Mouse (Mus musculus) myocyte (in vitro differentiated cells): ENCODE data around the gene Fam47e. TPM values are rescaled to one million over a fixed set of nuclear protein-coding genes. Genes with fewer than 3 reads are reported as not detected.

ENCODE experiments used
- H3K27me3 ChIP-seq: one replicate; pipeline ENCODE4 v1.6.1; 2011; ENCODE audit not compliant: control insufficient read depth, insufficient read depth, insufficient read length
- H3K36me3 ChIP-seq: one replicate; pipeline ENCODE4 v1.6.1; 2011; ENCODE audit not compliant: control insufficient read depth, insufficient read depth
- H3K4me2 ChIP-seq: one replicate; pipeline ENCODE4 v1.6.1; 2011; ENCODE audit warnings: low read depth, control low read depth
- H3K4me3 ChIP-seq: one replicate; pipeline ENCODE4 v1.5.1; 2011; ENCODE audit warnings: mild to moderate bottlenecking, control low read depth, moderate library complexity
- H3K79me2 ChIP-seq: one replicate; pipeline ENCODE4 v1.6.1; 2011; ENCODE audit not compliant: control insufficient read depth, insufficient read depth
- H3ac ChIP-seq: one replicate; pipeline ENCODE4 v1.6.1; 2011; ENCODE audit not compliant: control insufficient read depth, insufficient read length
- CEBPB ChIP-seq: IDR thresholded peaks from 2 replicates; pipeline ENCODE4 v1.6.1; 2011; ENCODE audit warnings: mild to moderate bottlenecking, moderate library complexity; ENCODE audit not compliant: poor library complexity, insufficient read depth, severe bottlenecking
- E2F4 ChIP-seq: IDR thresholded peaks from one replicate; pipeline ENCODE4 v1.6.1; 2011; ENCODE audit warnings: mild to moderate bottlenecking, control low read depth, moderate library complexity; ENCODE audit not compliant: insufficient read depth
- MAX ChIP-seq: IDR thresholded peaks from one replicate; pipeline ENCODE4 v1.6.1; 2011; ENCODE audit warnings: low read depth, mild to moderate bottlenecking, control low read depth
- MYOD1 ChIP-seq, 3 experiments: IDR thresholded peaks; one replicate each; pipeline ENCODE4 v1.6.1; 2011; ENCODE audit warnings: control low read depth in 2 of 3, low read depth in 2 of 3, mild to moderate bottlenecking in 2 of 3, moderate library complexity in 1 of 3; ENCODE audit not compliant: insufficient read length in 2 of 3, control insufficient read depth in 1 of 3
- MYOG ChIP-seq, 3 experiments: IDR thresholded peaks; one replicate each; pipeline ENCODE4 v1.6.1; 2011; ENCODE audit warnings: control low read depth in 2 of 3, low read depth in 2 of 3, mild to moderate bottlenecking in 2 of 3; ENCODE audit not compliant: insufficient read length in 2 of 3, control insufficient read depth in 1 of 3, insufficient read depth in 1 of 3
- POLR2A ChIP-seq: IDR thresholded peaks from one replicate; pipeline ENCODE4 v1.6.1; 2011; ENCODE audit warnings: low read depth, mild to moderate bottlenecking, control low read depth, moderate library complexity; ENCODE audit not compliant: insufficient read length
- POLR2AphosphoS2 ChIP-seq: IDR thresholded peaks from one replicate; pipeline ENCODE4 v1.6.1; 2011; ENCODE audit warnings: low read depth, control low read depth; ENCODE audit not compliant: insufficient read length
- REST ChIP-seq: IDR thresholded peaks from one replicate; pipeline ENCODE4 v1.6.1; 2011; ENCODE audit warnings: mild to moderate bottlenecking, control low read depth, moderate library complexity; ENCODE audit not compliant: insufficient read depth, insufficient read length
- SRF ChIP-seq: IDR thresholded peaks from one replicate; pipeline ENCODE4 v1.6.1; 2011; ENCODE audit warnings: low read depth; ENCODE audit not compliant: control insufficient read depth, insufficient read length
- TCF12 ChIP-seq: IDR thresholded peaks from one replicate; pipeline ENCODE4 v1.6.1; 2011; ENCODE audit warnings: mild to moderate bottlenecking, control low read depth; ENCODE audit not compliant: poor library complexity, insufficient read depth, severe bottlenecking
- TCF3 ChIP-seq: IDR thresholded peaks from one replicate; pipeline ENCODE4 v1.6.1; 2011; ENCODE audit warnings: low read depth, control low read depth; ENCODE audit not compliant: insufficient read length
- USF1 ChIP-seq: IDR thresholded peaks from one replicate; pipeline ENCODE4 v1.6.1; 2011; ENCODE audit warnings: low read depth, mild to moderate bottlenecking, control low read depth, moderate library complexity
- polyA plus RNA-seq: library from polyadenylated mRNA; unstranded; fragments of >200 nt; fragmentation: generic; extraction: Trizol; gene quantifications from one replicate; pipeline ENCODE4 v1.2.1, GENCODE M21; 2012; ENCODE audit warnings: missing spikeins

Gene Fam47e
- not detected for polyA plus RNA-seq

DNA sequence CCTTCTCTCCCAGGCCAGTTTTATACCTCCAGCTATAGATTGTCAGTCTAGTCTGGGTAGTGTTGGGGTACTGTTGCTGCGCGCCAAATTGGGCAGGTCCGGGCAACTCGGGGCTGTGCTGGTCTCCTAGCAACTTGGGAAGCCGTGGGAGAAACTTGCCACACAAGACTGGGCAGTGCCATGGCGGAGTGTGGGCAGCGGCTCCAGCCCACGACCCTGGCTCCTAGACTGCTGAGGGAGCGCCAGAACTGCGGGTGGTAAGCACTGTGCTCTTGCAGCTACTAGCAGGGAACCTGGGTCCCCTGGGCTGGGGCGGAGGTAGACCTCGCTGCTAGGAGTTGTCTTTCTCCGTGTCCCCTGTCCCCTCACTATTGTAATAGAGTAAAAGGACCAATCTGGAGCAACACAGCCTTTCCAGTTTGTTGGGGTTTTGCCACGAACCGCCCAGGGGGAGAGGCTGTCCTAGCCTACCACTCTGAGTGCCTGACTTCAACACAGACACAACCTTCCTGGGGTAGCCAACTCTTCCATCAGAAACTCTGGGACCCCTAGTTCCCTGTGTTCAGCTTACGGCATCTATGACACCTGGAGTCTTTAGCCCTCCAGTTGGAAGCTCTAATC, at the start of gene Fam47e:
Fam47e (plus strand) TSS at position 179 of the 621 bp plus-strand sequence.
- Histone ChIP-seq H3K79me2 (no peaks in the 10 kb centered on the region), H3K4me3 (no peak within 1 kb of the TSS), H3K27me3 (peaks cover 6% of the 10 kb centered on the region), H3K36me3 (no peaks in the 10 kb centered on the region), H3K4me2 (peak within 1 kb of the TSS; percentile 12), H3ac (no peak within 1 kb of the TSS)
- TF ChIP-seq USF1 (no peak), TCF3 (no peak), E2F4 (no peak), CEBPB (no peak), POLR2A (no peak), SRF (no peak), TCF12 (no peak), MAX (no peak), POLR2AphosphoS2 (no peak), MYOG (IDR thresholded peaks at IDR 0.05; ENCODE audit: control insufficient read depth in 1 of 3, insufficient read depth in 1 of 3, insufficient read length in 2 of 3, low read depth in 2 of 3) (no peak), MYOD1 (IDR thresholded peaks at IDR 0.05; ENCODE audit: control insufficient read depth in 1 of 3, insufficient read length in 2 of 3, low read depth in 2 of 3) (no peak), REST (no peak)

DNA sequence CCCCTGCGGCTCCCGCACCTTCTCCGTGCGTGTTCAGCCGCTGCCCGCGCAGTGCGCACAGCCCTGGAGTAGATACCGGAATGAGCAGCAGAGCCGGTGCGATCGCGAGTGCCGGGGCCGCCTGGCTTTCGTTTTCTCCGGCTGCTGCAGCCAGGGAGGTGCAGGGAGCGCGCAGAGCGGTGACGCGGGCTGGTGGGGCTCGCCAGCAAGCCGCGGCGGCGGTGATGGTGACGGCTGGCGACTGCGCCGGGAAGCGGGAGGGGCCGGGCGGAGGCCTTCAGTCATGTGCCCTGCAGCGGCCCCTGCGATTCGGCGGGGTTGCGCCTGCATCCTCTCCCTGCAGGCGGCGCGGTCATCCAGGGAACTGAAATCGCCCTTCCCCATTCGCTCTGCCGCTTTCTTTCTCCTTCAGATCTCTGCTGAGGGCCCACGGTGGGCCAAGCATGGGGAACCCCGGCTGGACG, 49.4 kb upstream of the Fam47e start:
- H3ac ChIP-seq, result peak overlapping the region; percentile 100
- H3K4me3 ChIP-seq, result peak overlapping the region; percentile 76
- no peaks in the 10 kb centered on the region for H3K27me3 ChIP-seq
- TF ChIP-seq TCF3, result no peak
- TF ChIP-seq SRF, result peak; percentile 37
- peak; percentile 92 for TF ChIP-seq POLR2A
- peak; percentile 74 for TF ChIP-seq POLR2AphosphoS2
- peak; percentile 71 for TF ChIP-seq USF1
- TF ChIP-seq MYOG (IDR thresholded peaks at IDR 0.05; ENCODE audit: control insufficient read depth in 1 of 3, insufficient read depth in 1 of 3, insufficient read length in 2 of 3, low read depth in 2 of 3), result peak in 2 of 3 experiments; percentile 43 to 55
- TF ChIP-seq MYOD1 (IDR thresholded peaks at IDR 0.05; ENCODE audit: control insufficient read depth in 1 of 3, insufficient read length in 2 of 3, low read depth in 2 of 3), result peak in 2 of 3 experiments; percentile 22 to 64
- TF ChIP-seq CEBPB, result no peak
- TF ChIP-seq MAX, result no peak
- H3K36me3 ChIP-seq, result no peaks in the 10 kb centered on the region
- peaks cover 41% of the 10 kb centered on the region for H3K79me2 ChIP-seq
- peak overlapping the region; percentile 93 for H3K4me2 ChIP-seq

DNA sequence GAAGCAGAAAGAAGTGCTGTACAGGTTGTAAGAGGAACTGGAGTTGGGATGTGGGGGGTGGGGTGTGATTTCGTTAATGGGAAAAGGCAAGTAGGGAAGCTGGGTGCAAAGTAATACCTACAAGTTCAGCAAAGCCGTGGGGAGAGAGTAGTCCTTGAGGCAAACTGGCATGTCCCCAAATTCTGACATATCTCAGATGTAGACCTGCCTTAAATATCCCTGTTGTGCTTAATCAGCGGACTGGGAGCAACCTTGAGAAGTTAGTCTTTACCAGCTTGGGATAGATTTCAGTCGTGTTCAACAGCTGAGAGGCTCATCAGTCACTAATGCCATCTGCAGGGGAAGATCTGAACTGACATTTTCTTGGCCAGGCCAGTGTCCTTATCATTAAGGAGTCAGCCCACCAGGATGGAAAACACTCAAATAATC, 48.6 kb upstream of the Fam47e start:
- Histone ChIP-seq H3K4me3 (peak overlapping the region; percentile 76), H3ac (peak overlapping the region; percentile 100)
- no peak for TF ChIP-seq SRF
- TF ChIP-seq MAX, result no peak
- TF ChIP-seq MYOD1 (IDR thresholded peaks at IDR 0.05; ENCODE audit: control insufficient read depth in 1 of 3, insufficient read length in 2 of 3, low read depth in 2 of 3), result peak in 2 of 3 experiments; percentile 19 to 32

DNA sequence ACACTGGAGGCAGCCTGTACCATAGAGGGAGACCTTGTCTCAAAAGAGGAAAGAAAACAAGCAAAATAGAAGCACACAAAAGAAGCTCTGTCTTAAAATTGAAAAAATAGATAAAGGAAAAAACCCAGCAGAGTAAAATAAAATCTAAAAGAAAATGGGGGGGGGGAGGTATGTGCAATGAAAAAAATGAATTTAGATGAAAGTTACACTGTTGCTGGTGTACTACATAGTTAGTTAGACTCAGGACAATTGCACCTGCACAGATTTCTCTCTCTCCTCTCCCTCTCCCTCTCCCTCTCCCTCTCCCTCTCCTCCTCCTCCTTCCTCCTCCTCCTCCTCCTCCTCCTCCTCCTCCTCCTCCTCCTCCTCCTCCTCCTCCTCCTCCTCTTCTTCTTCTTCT, 48.1 kb upstream of the Fam47e start, which contains the start of gene Scarb2:
Scarb2 (minus strand) TSS at position 101 of the 400 bp plus-strand sequence.
- Histone ChIP-seq H3K79me2 (peaks cover 28% of the 10 kb centered on the region), H3ac (peak within 1 kb of the TSS; percentile 100), H3K4me2 (peak within 1 kb of the TSS; percentile 93), H3K4me3 (peak within 1 kb of the TSS; percentile 76), H3K36me3 (no peaks in the 10 kb centered on the region), H3K27me3 (no peaks in the 10 kb centered on the region)
- TF ChIP-seq MYOG (IDR thresholded peaks at IDR 0.05; ENCODE audit: control insufficient read depth in 1 of 3, insufficient read depth in 1 of 3, insufficient read length in 2 of 3, low read depth in 2 of 3) (no peak), SRF (no peak), TCF12 (no peak), POLR2A (no peak), REST (no peak), E2F4 (no peak), CEBPB (no peak)

More for the DNA sequence above, 48.6 kb upstream of the Fam47e start:
- no peaks in the 10 kb centered on the region for H3K36me3 ChIP-seq
- H3K79me2 ChIP-seq, result peaks cover 32% of the 10 kb centered on the region
- peak overlapping the region; percentile 93 for H3K4me2 ChIP-seq
- H3K27me3 ChIP-seq, result no peaks in the 10 kb centered on the region

DNA sequence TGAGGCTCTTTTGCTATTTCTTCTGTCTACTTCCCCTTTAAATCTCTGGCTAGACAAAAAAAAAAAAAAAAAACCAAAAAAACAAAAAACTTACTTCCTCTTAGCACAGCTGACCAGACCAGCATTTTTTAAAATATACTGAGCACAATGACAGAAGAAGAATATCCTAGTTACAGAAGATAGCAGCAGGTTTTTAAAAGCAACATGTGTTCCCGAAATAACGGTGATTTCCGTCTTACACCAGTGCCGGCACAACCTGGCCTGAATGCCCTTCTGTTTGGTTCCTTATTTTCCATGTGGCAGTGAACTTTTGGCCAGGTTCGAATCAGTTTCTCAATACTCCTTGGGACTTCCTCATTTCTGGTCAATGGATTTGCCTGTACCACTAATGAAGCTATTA, 46.0 kb upstream of the Fam47e start:
- Histone ChIP-seq H3ac (no peak overlapping the region), H3K36me3 (no peaks in the 10 kb centered on the region), H3K27me3 (no peaks in the 10 kb centered on the region), H3K4me2 (no peak overlapping the region), H3K79me2 (peaks cover 7% of the 10 kb centered on the region), H3K4me3 (no peak overlapping the region)
- no peak for TF ChIP-seq E2F4
- TF ChIP-seq MYOD1 (IDR thresholded peaks at IDR 0.05; ENCODE audit: control insufficient read depth in 1 of 3, insufficient read length in 2 of 3, low read depth in 2 of 3), result no peak
- TF ChIP-seq CEBPB, result no peak
- TF ChIP-seq TCF3, result no peak
- TF ChIP-seq USF1, result no peak
- TF ChIP-seq TCF12, result no peak
- TF ChIP-seq REST, result no peak
- no peak for TF ChIP-seq MYOG (IDR thresholded peaks at IDR 0.05; ENCODE audit: control insufficient read depth in 1 of 3, insufficient read depth in 1 of 3, insufficient read length in 2 of 3, low read depth in 2 of 3)
- no peak for TF ChIP-seq MAX
- no peak for TF ChIP-seq POLR2A
- TF ChIP-seq POLR2AphosphoS2, result no peak
- TF ChIP-seq SRF, result no peak
